In genomic region chr7:107529364-107529763, GRCm38 (mm10) we compare ENCODE assay signal across 18 mouse cellular contexts. TPM values are rescaled to one million over a fixed set of nuclear protein-coding genes. Genes with fewer than 3 reads are reported as not detected.
"Had no signal": no experiment of that assay in that cellular context is flagged by ENCODE, and none has a peak within 500 bp of the region (broad histone marks: within the 10 kb centered on the region; RNA-seq: fewer than 3 reads in every experiment).

No protein-coding gene starts in this region.

- ATAC-seq: liver, postnatal 0 days; lung, postnatal 0 days; midbrain, embryonic 13.5 days; midbrain, embryonic 15.5 days had no signal

- DNase-seq: liver, postnatal 0 days; lung, adult 2 months; lung, postnatal 14 days; lung, postnatal 36 days; retina, postnatal 1 day; right cerebral cortex, adult 18-20 months; right cerebral cortex, postnatal 25 days; right cerebral cortex, postnatal 4 days; spleen, adult 18-20 months; thymus, adult 18-20 months; thymus, postnatal 14 days; thymus, postnatal 36 days had no signal

RNA-seq across cellular contexts. Expression of gene Olfml1, which starts 37.9 kb away (rescaled TPM):
- total RNA-seq: megakaryocyte, adult 5-6 weeks; monocyte, adult 5-6 weeks; neutrophil, adult 5-6 weeks had no signal
